Mouse (Mus musculus) limb, embryonic 14.5 days (tissue): ENCODE data around the gene Stard13. TPM values are rescaled to one million over a fixed set of nuclear protein-coding genes. Genes with fewer than 3 reads are reported as not detected.

Experiments used
- ATAC-seq: fragments of 200-750 bp; cut with Nextera tagmentation; 2 replicates; pipeline ENCODE4 v1.8.0; 2017; ENCODE audit warnings: low read depth, moderate number of reproducible peaks, moderate TSS enrichment; ENCODE audit not compliant: low FRiP score
- DNase-seq: peaks from one replicate; pipeline ENCODE4 v3.0.0-alpha.2; 2015; ENCODE audit warnings: low spot score
- H3K27ac ChIP-seq: fragments of 300-500 bp; sonication (generic); replicated peaks from 2 replicates; pipeline ENCODE4 v1.5.1; 2014; ENCODE audit warnings: low read depth, mild to moderate bottlenecking, low read length, moderate library complexity, mixed read lengths
- H3K27me3 ChIP-seq: fragments of 300-500 bp; sonication (generic); 2 replicates; pipeline ENCODE4 v1.6.1; 2014; ENCODE audit warnings: low read length, mixed read lengths; ENCODE audit not compliant: control insufficient read depth, insufficient read depth
- H3K36me3 ChIP-seq: fragments of 300-500 bp; sonication (generic); 2 replicates; pipeline ENCODE4 v1.6.1; 2014; ENCODE audit warnings: mild to moderate bottlenecking, low read length, moderate library complexity, mixed read lengths; ENCODE audit not compliant: control insufficient read depth, insufficient read depth
- H3K4me1 ChIP-seq: fragments of 300-500 bp; sonication (generic); 2 replicates; pipeline ENCODE4 v1.6.1; 2014; ENCODE audit warnings: antibody characterized with exemption, low read length, mixed read lengths; ENCODE audit not compliant: control insufficient read depth, insufficient read depth
- H3K4me2 ChIP-seq: fragments of 300-500 bp; sonication (generic); replicated peaks from 2 replicates; pipeline ENCODE4 v1.6.1; 2014; ENCODE audit warnings: low read depth, mild to moderate bottlenecking, low read length, moderate library complexity; ENCODE audit not compliant: severe bottlenecking
- H3K4me3 ChIP-seq: fragments of 300-500 bp; sonication (generic); replicated peaks from 2 replicates; pipeline ENCODE4 v1.5.1; 2014; ENCODE audit warnings: low read length
- H3K9ac ChIP-seq: fragments of 300-500 bp; sonication (generic); 2 replicates; pipeline ENCODE4 v1.6.1; 2014; ENCODE audit warnings: mild to moderate bottlenecking, low read depth, low read length, moderate library complexity; ENCODE audit not compliant: severe bottlenecking
- H3K9me3 ChIP-seq: fragments of 300-500 bp; sonication (generic); 2 replicates; pipeline ENCODE4 v1.6.1; 2016; ENCODE audit warnings: low read length; ENCODE audit not compliant: control insufficient read depth
- POLR2A ChIP-seq: fragments of 200-500 bp; IDR thresholded peaks from 2 replicates; pipeline ENCODE4 v1.8.0; 2012; ENCODE audit warnings: inconsistent platforms, mild to moderate bottlenecking, moderate library complexity, borderline replicate concordance; ENCODE audit not compliant: insufficient read depth, insufficient read length; ENCODE audit errors: extremely low read depth
- WGBS: fragments of 180-500 bp; shearing (Covaris S2); extraction: QIAGEN DNeasy Blood & Tissue Kit; methylation state at CpG from one replicate; pipeline ENCODE4 v1.1.7; 2014; 5-methylcytosine and 5-hydroxymethylcytosine counted together
- polyA plus RNA-seq, 2 experiments: library from polyadenylated mRNA; depleted of rRNA in 1 of 2; stranded (reverse) in 1 of 2; unstranded in 1 of 2; fragments of >200 nt; fragmentation: Nextera tagmentation in 1 of 2; extraction: Ambion mirVana in 1 of 2; gene quantifications; 2 replicates each; pipeline versions ENCODE4 v1.2.1 to v1.2.3; 2012 to 2014

The Stard13 gene
- polyA plus RNA-seq, 2 experiments = 9.0 to 17.5 TPM

DNA sequence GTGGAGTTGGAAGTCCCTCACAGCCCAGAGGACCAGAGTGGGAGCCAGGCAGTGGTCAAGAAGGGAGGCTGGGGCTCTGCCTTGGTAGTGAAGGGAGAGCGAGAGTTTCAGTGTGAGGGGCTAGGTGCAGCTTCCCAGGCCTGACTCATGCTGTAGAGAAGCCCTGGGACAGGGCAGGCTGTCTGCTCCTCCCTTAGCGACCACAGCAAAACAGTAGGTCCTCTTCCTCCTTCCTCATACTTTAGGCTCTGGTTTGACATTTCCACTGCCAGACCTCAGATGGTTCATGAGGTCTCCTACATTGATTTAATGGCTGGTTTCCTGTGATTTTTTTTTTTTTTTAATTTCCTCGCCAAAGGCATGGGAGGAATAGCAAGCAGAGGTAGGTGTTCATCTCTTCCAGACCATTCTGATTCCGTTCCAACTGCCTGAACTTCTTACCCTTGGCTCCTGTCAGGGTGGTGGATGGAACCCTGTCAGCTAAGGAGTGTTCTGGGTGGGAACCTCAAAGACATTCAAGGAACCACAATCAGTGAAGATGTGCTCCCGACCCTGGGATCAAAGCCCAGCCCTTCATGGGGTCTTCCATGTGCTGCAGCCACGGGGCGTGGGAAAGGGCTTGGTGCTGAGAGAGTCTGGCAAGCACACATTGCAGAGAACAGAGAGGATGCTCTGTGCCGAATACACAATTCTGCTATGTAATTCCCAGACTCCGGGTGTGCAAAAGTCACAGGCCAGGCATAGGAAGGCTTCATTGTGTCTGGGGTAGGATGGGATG, 147.0 kb downstream of the Stard13 start:
- Histone ChIP-seq H3K9ac (no peak overlapping the region), H3K4me2 (no peak overlapping the region), H3K9me3 (no peaks in the 10 kb centered on the region), H3K4me3 (no peak overlapping the region), H3K4me1 (peaks cover 4% of the 10 kb centered on the region; the same call in 1 of the 2 replicates), H3K36me3 (no peaks in the 10 kb centered on the region), H3K27me3 (no peaks in the 10 kb centered on the region), H3K27ac (no peak overlapping the region)
- DNase-seq (no peak), ATAC-seq (no peak)
- no peak for TF ChIP-seq POLR2A
- WGBS = 60% methylated on average over 9 of the region's 9 CpGs

GRCm38 (mm10) chr5:151085749-151086148, 147.9 kb downstream of the Stard13 start:
- Histone ChIP-seq H3K27ac (no peak overlapping the region), H3K4me2 (no peak overlapping the region), H3K36me3 (no peaks in the 10 kb centered on the region), H3K9ac (no peak overlapping the region), H3K4me1 (peaks cover 4% of the 10 kb centered on the region; the same call in 1 of the 2 replicates), H3K9me3 (no peaks in the 10 kb centered on the region), H3K27me3 (no peaks in the 10 kb centered on the region), H3K4me3 (no peak overlapping the region)
- ATAC-seq (no peak), DNase-seq (no peak)
- WGBS = 75% methylated on average over 8 of the region's 8 CpGs
- TF ChIP-seq POLR2A = no peak

DNA sequence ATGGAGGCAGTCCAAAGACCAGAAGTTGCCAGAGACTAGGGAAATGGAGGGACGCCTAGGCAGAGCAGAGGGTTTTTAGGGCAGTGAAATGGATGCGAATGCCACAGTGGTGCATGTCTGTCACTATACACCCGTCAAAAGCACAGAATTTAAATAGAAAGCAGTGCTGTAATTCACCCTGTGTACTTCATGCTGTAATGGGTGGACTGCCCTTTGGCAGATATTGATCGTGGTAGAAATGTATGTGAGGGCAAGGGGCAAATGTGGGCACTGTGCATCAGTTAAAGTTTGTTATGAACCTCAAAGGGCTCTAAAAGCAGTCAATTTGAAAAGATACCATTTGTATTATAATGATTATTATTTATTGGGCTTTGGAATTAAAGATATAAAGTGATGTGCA, 153.4 kb downstream of the Stard13 start:
- no peak overlapping the region for H3K4me2 ChIP-seq
- ATAC-seq (no peak), DNase-seq (no peak)
- H3K27ac ChIP-seq = no peak overlapping the region
- no peaks in the 10 kb centered on the region for H3K36me3 ChIP-seq
- TF ChIP-seq POLR2A = no peak
- no peaks in the 10 kb centered on the region for H3K27me3 ChIP-seq
- no peaks in the 10 kb centered on the region for H3K4me1 ChIP-seq
- no peak overlapping the region for H3K9ac ChIP-seq
- 0 out of 2 replicates have a peak, but pooled peaks cover 3% of the 10 kb centered on the region for H3K9me3 ChIP-seq
- WGBS = 71% methylated on average over 4 of the region's 4 CpGs
- no peak overlapping the region for H3K4me3 ChIP-seq

GRCm38 (mm10) chr5:151077953-151078352, 155.7 kb downstream of the Stard13 start:
- H3K27ac ChIP-seq = no peak overlapping the region
- ATAC-seq (no peak), DNase-seq (no peak)
- H3K9ac ChIP-seq = no peak overlapping the region
- peaks cover 2% of the 10 kb centered on the region; the same call in 1 of the 2 replicates for H3K36me3 ChIP-seq
- H3K4me2 ChIP-seq = no peak overlapping the region
- no peaks in the 10 kb centered on the region for H3K4me1 ChIP-seq
- 0 out of 2 replicates have a peak, but pooled peaks cover 4% of the 10 kb centered on the region for H3K9me3 ChIP-seq
- no peak overlapping the region for H3K4me3 ChIP-seq
- H3K27me3 ChIP-seq = no peaks in the 10 kb centered on the region
- no peak for TF ChIP-seq POLR2A
- WGBS = 100% methylated on average over 2 of the region's 2 CpGs

DNA sequence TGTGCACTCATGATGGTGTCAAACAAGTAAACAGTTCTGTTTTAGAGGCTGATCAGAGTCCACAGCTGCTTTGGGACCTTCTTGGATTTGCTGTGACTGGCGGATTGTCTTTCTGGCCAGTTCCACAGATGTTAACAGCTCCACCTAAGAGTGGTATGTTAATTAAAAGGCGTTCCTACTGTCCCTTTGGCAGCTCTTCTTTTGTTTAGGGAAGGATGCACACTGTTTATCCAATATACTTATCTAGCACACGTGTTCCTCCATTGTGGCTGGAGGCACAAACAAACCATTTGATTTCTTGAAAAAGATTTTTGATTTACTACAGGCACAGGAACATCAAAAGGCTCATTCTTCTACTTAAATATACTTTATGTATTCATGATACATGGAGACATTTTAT, 156.7 kb downstream of the Stard13 start:
- no peak for DNase-seq
- Histone ChIP-seq H3K36me3 (peaks cover 5% of the 10 kb centered on the region; the same call in 1 of the 2 replicates), H3K4me1 (peaks cover under 1% of the 10 kb centered on the region; the same call in 1 of the 2 replicates), H3K9ac (no peak overlapping the region), H3K9me3 (0 out of 2 replicates have a peak, but pooled peaks cover 4% of the 10 kb centered on the region), H3K4me2 (no peak overlapping the region), H3K27me3 (no peaks in the 10 kb centered on the region), H3K4me3 (no peak overlapping the region), H3K27ac (no peak overlapping the region)
- no peak for TF ChIP-seq POLR2A
- no peak for ATAC-seq
- WGBS = 63% methylated on average over 3 of the region's 3 CpGs
